Mouse (Mus musculus) limb, embryonic 12.5 days (tissue): ENCODE measurements around the gene Epop. TPM values are rescaled to one million over a fixed set of nuclear protein-coding genes. Genes with fewer than 3 reads are reported as not detected.
A peak's percentile ranks its signal among the peaks of the same experiment; 100 is the strongest.
"Not testable (repeated sequence)": the region's sequence is repeated elsewhere in the genome, so short reads cannot be mapped to it uniquely, and the experiment has no call there.

Source experiments
- ATAC-seq: fragments of 200-750 bp; cut with Nextera tagmentation; 2 replicates; pipeline ENCODE4 v1.8.0; 2017; ENCODE audit warnings: low read depth, moderate TSS enrichment; ENCODE audit not compliant: insufficient number of reproducible peaks, insufficient read depth, low FRiP score, low TSS enrichment
- H3K27ac ChIP-seq: fragments of 300-500 bp; sonication (generic); 2 replicates; pipeline ENCODE4 v1.5.1; 2016; ENCODE audit warnings: mild to moderate bottlenecking, moderate library complexity
- H3K27me3 ChIP-seq: fragments of 300-500 bp; sonication (generic); 2 replicates; pipeline ENCODE4 v1.6.1; 2016; ENCODE audit warnings: mild to moderate bottlenecking, moderate library complexity
- H3K36me3 ChIP-seq: fragments of 300-500 bp; sonication (generic); 2 replicates; pipeline ENCODE4 v1.6.1; 2016; ENCODE audit warnings: mild to moderate bottlenecking, moderate library complexity
- H3K4me1 ChIP-seq: fragments of 300-500 bp; sonication (generic); replicated peaks from 2 replicates; pipeline ENCODE4 v1.6.1; 2016
- H3K4me2 ChIP-seq: fragments of 300-500 bp; sonication (generic); 2 replicates; pipeline ENCODE4 v1.6.1; 2016; ENCODE audit warnings: mild to moderate bottlenecking, moderate library complexity
- H3K4me3 ChIP-seq: fragments of 300-500 bp; sonication (generic); replicated peaks from 2 replicates; pipeline ENCODE4 v1.5.1; 2016; ENCODE audit warnings: mild to moderate bottlenecking
- H3K9ac ChIP-seq: fragments of 300-500 bp; sonication (generic); replicated peaks from 2 replicates; pipeline ENCODE4 v1.6.1; 2016; ENCODE audit warnings: mild to moderate bottlenecking, moderate library complexity
- H3K9me3 ChIP-seq: fragments of 300-500 bp; sonication (generic); 2 replicates; pipeline ENCODE4 v1.6.1; 2016; ENCODE audit warnings: mild to moderate bottlenecking, moderate library complexity
- WGBS: fragments of 180-500 bp; shearing (Covaris S2); methylation state at CpG from one replicate; pipeline ENCODE4 v1.1.7; 2016; 5-methylcytosine and 5-hydroxymethylcytosine counted together
- polyA plus RNA-seq: library from polyadenylated mRNA; unstranded; fragments of >200 nt; fragmentation: Nextera tagmentation; extraction: Ambion mirVana; gene quantifications from 2 replicates; pipeline ENCODE4 v1.2.1, GENCODE M21; 2016

The Epop gene
- polyA plus RNA-seq, 1 experiment from 2014 or later, result 16.4 TPM

DNA sequence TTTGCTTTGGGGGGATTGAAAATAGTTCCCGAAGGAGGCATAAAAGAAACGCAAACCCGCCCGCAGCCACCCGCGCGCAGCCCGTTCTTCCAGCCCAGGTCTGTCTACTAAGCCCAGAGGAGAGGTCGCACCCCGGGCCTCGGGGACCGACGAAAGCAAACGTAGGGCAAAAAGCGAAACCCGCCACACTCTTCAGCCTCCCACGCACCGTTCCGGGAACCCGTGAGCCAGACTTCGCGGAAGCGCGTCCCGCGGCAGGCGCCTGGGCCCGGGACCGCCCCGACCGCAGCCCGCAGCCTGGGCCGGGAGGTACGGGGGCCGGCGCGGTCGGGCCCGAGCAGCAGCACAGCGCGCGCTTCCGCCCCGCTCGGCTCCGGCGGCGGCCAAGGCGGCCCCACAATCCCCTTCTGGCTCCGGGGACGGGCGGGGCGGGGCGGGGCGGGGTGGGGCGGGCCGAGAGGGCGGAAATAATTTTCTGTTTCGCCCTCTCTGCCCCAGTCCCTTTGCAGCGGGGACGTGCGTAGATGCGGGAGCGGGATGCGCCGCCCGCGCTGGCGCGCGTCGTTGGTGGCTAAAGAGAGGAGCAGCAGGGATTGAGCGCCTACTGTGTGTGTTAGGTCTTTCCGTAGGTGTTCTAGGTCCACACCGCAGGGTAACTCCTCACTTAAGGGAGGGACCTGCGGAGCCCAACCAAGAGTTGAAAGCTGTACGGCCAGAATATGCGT is 30.6 kb upstream of the Epop start:
- Histone ChIP-seq H3K36me3 (no peaks in the 10 kb centered on the region), H3K9me3 (no peaks in the 10 kb centered on the region), H3K9ac (peak overlapping the region; percentile 90), H3K4me1 (peaks cover 46% of the 10 kb centered on the region), H3K4me2 (peak overlapping the region; percentile 85), H3K4me3 (peak overlapping the region; percentile 84), H3K27ac (peak overlapping the region; percentile 66), H3K27me3 (peaks cover 17% of the 10 kb centered on the region)
- WGBS, result under 1% methylated on average over 72 of the region's 78 CpGs
- ATAC-seq, result peak; percentile 76

DNA sequence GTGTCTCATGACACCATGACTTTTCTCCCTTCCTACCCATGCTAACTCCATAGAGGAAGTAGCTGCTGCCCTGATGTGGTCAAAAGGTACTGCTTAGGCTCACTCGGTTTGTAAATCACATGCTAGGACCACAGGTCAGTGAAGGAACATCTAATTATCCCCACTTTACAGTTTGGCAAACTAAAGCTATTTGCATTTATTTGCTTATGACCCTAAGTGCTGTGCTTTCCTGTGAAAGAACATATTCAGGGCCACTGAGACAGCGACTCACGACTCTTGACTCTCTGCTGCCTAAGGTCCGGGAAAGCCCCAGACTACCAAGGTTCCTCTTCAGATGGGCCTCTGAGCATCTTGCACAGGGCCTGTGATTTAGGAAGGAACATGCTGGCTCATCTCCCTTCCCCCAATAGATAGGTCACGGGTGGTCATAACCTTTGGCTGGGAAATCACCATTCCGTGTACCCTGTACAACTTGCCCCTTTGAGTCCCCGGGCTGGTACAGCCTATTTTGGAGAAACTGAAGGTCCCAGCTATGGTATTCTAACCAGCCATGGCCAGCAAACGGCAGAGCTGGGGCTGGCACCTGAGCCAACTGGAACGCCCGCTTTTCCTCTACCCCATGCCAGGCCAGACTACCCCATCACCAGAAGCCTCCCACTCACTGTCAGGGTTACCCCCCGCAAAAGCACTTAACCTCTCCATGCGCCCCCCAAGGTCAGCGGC is 29.9 kb upstream of the Epop start:
- peak overlapping the region; percentile 84 for H3K4me3 ChIP-seq
- ATAC-seq, result no peak
- peak overlapping the region; percentile 85 for H3K4me2 ChIP-seq
- H3K4me1 ChIP-seq, result peaks cover 38% of the 10 kb centered on the region
- peaks cover 17% of the 10 kb centered on the region for H3K27me3 ChIP-seq
- H3K9ac ChIP-seq, result peak overlapping the region; percentile 90
- WGBS, result 7% methylated on average over 13 of the region's 13 CpGs
- H3K9me3 ChIP-seq, result no peaks in the 10 kb centered on the region
- H3K36me3 ChIP-seq, result no peaks in the 10 kb centered on the region
- H3K27ac ChIP-seq, result peak overlapping the region; percentile 66

DNA sequence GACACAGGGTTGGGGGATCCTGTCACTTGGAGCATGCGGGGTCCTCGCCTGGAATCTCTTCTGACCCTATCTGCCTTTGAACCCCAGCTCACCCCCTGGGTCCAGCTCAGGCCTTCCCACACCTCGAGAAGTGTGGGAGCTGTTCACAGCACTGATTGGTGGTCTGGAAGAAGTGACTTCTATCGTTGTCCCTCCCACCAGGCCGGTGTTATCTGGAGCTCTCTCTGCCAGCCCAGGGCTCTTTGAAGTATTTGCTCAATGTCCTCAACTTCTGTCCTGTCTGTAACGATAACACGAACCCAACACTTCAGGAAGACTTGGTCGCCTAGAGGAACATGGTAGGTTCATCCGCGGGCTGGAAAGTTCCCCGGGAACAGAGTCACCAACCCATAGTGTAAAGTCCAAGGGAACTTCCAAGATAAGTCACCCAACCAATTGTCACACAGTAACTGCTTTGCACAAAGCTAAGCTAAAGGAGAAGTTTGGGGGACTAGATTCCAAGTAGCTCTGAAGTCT is 29.3 kb upstream of the Epop start:
- peaks cover 35% of the 10 kb centered on the region for H3K4me1 ChIP-seq
- no peak overlapping the region for H3K9ac ChIP-seq
- no peak for ATAC-seq
- H3K36me3 ChIP-seq, result no peaks in the 10 kb centered on the region
- WGBS, result 56% methylated on average over 11 of the region's 11 CpGs
- no peak overlapping the region for H3K27ac ChIP-seq
- H3K9me3 ChIP-seq, result no peaks in the 10 kb centered on the region
- peak overlapping the region; percentile 84; the same call in 1 of the 2 replicates for H3K4me3 ChIP-seq
- H3K27me3 ChIP-seq, result peaks cover 17% of the 10 kb centered on the region
- peak overlapping the region; percentile 85; the same call in 1 of the 2 replicates for H3K4me2 ChIP-seq

DNA sequence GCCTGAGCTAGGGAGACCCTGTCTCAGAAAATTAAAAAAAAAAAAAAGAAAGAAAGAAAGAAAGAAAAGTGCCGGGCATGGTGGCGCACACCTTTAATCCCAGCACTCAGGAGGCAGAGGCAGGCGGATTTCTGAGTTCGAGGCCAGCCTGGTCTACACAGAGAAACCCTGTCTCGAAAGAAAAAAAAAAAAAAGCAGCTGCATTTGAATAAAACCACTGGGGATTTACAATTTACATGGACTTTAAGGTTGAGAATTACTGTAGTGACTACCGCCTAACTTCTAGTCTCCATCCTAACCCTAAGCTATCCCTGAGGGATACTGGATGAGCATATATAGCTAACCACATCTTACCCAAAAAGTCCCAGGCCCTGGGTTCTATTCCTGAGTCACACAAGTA is 28.5 kb upstream of the Epop start:
- peaks cover 17% of the 10 kb centered on the region for H3K27me3 ChIP-seq
- H3K36me3 ChIP-seq, H3K27ac ChIP-seq, H3K4me3 ChIP-seq, H3K9ac ChIP-seq, H3K9me3 ChIP-seq, H3K4me2 ChIP-seq, ATAC-seq: not testable (repeated sequence)
- H3K4me1 ChIP-seq, result peaks cover 35% of the 10 kb centered on the region
- 84% methylated on average over 6 of the region's 6 CpGs for WGBS

DNA sequence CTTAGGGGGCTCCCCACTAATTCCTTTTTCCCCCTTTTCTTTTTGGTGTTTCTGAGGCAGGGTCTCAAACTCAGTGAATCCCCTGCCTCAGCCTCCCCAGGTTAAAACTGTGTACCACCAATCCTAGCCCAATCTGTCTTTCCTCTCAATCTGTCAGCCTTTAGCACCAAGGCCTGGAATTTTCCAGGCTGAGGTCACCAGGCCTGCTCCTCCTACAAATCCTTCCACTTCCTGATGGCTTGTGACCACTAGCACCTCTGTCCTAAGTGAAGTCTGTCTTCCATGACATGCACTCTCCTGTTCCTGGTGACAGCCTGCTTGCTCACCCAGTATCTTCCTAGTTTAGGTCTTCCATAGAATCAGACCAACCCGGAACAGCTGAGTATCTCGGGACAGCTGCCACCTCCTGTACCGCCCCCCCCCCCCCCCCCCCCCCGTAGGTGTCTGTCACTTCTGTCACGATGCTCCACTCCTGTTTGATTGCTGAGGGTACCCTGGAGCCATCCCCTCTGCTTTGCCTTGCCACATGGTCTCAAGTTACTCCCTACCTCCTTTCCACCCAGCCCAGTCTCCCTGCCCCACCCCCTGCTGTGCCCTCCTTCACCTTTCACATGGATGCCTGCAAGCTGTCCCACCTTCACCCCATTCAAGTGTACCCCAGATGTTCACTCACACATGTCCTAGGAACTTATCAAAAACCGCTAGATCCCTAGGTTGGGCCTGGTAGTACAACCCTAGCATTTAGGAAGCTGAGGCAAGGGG is 27.9 kb upstream of the Epop start:
- no peak overlapping the region for H3K4me2 ChIP-seq
- 26% methylated on average over 6 of the region's 6 CpGs for WGBS
- no peak overlapping the region for H3K27ac ChIP-seq
- H3K9ac ChIP-seq, result 0 out of 2 replicates have a peak overlapping the region, but pooled peaks have one; percentile 4
- no peaks in the 10 kb centered on the region for H3K36me3 ChIP-seq
- no peak for ATAC-seq
- H3K4me3 ChIP-seq, result no peak overlapping the region
- peaks cover 15% of the 10 kb centered on the region for H3K27me3 ChIP-seq
- peaks cover 32% of the 10 kb centered on the region for H3K4me1 ChIP-seq
- H3K9me3 ChIP-seq, result no peaks in the 10 kb centered on the region

DNA sequence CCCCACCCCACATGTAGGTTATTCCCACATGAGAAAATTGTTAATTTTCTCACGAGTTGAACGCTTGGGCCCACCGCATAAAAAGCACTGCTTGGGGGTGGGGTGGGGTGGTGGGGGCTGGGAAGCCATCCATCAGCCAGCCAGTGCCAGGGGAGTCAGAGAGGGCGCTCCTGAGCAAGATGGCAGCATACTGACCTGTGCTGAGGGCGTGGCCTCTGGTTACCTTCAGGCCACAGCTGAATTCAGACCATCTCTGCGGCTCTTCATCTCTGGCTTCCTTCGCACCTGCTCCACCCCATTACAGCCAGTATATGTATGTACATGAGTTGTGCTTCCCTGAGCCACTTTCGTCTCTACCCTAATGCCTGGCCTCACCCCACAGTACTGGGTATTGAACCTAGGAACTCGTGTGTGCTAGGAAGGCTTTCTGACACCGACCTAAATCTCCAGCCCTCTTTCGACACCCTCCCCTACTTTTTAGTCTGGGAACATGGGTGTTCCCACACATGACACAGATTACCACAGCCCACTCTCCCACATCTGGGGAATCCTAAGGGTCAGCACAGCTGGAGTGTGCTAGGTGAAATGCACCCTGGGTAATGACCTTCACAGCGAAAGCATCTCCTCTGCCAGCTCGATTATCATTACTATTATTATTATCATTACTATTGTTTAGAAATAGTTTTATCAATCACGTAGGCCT is 26.9 kb upstream of the Epop start:
- ATAC-seq, result no peak
- H3K27me3 ChIP-seq, result peaks cover 6% of the 10 kb centered on the region
- peaks cover 23% of the 10 kb centered on the region for H3K4me1 ChIP-seq
- no peaks in the 10 kb centered on the region for H3K36me3 ChIP-seq
- H3K9me3 ChIP-seq, result no peaks in the 10 kb centered on the region
- WGBS, result 76% methylated on average over 14 of the region's 14 CpGs
- H3K4me3 ChIP-seq, result no peak overlapping the region
- no peak overlapping the region for H3K9ac ChIP-seq
- no peak overlapping the region for H3K27ac ChIP-seq
- no peak overlapping the region for H3K4me2 ChIP-seq

DNA sequence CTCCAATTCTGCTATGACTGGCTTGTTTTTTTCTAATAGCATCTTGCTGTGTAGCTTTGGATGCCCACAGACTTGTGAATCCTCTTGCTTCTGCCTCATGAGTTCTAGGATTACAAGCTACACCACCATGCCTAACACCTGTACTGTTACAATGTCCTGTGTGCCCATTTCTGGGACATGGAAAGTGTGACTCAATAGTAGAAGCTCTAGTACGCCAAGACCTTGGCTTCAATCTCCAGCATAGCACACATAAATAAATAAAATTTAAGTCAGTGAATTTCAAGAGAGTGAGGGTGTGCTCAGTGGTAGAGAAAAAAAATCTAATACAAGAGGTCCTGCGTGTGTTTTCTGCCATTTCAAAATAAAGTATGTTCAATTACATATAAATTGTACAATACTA is 24.7 kb upstream of the Epop start:
- Histone ChIP-seq H3K4me3 (no peak overlapping the region), H3K9me3 (no peaks in the 10 kb centered on the region), H3K4me1 (peaks cover 12% of the 10 kb centered on the region; the same call in 1 of the 2 replicates), H3K4me2 (no peak overlapping the region), H3K36me3 (no peaks in the 10 kb centered on the region), H3K9ac (no peak overlapping the region), H3K27me3 (no peaks in the 10 kb centered on the region), H3K27ac (no peak overlapping the region)
- no peak for ATAC-seq
- WGBS, result 90% methylated on average over 2 of the region's 2 CpGs

DNA sequence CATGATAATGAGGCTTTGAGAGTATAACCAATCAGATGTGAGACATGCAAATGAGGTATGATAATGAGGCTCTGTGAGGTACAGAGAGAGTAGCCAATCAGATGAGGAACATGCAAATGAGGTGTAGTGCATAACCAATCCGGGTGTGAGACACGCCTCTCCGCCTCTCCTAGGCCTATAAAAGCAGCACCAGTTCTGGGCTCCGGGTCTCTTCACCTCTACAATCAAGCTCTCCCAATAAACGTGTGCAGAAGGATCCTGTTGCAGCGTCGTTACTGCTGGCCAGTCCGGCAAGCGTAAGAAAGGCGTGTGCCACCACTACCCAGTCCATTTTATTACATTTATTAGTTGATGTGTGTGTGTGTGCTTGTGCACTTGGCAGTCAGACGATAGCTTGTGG is 23.9 kb upstream of the Epop start:
- H3K9me3 ChIP-seq, H3K4me1 ChIP-seq, H3K27ac ChIP-seq, H3K4me3 ChIP-seq, H3K36me3 ChIP-seq, H3K9ac ChIP-seq, ATAC-seq, H3K27me3 ChIP-seq, H3K4me2 ChIP-seq: not testable (repeated sequence)
- 83% methylated on average over 11 of the region's 11 CpGs for WGBS

DNA sequence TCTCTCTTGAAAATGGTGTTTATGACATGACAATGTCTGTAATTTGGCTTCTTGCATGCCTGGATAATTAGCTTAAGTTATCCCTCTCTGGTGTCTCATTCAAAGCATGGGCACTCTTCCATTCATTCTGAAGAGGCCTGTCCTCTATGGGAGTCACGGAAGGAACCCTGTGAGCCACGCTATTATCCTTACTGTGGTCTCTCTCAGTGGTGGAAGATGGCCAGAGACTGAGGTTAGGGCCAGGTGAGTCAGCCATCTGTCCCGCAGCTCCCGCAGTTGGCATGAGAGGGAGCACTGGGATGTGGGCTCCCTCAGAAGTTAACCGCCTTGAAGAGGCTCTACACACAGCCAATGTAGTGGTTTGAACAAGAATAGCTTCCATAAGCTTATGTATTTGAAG is 20.8 kb upstream of the Epop start:
- H3K27ac ChIP-seq, result no peak overlapping the region
- 56% methylated on average over 5 of the region's 5 CpGs for WGBS
- H3K36me3 ChIP-seq, result no peaks in the 10 kb centered on the region
- H3K9ac ChIP-seq, result no peak overlapping the region
- no peaks in the 10 kb centered on the region for H3K27me3 ChIP-seq
- peaks cover 6% of the 10 kb centered on the region; the same call in 1 of the 2 replicates for H3K4me1 ChIP-seq
- ATAC-seq, result no peak
- H3K4me2 ChIP-seq, result no peak overlapping the region
- H3K4me3 ChIP-seq, result no peak overlapping the region
- H3K9me3 ChIP-seq, result no peaks in the 10 kb centered on the region

DNA sequence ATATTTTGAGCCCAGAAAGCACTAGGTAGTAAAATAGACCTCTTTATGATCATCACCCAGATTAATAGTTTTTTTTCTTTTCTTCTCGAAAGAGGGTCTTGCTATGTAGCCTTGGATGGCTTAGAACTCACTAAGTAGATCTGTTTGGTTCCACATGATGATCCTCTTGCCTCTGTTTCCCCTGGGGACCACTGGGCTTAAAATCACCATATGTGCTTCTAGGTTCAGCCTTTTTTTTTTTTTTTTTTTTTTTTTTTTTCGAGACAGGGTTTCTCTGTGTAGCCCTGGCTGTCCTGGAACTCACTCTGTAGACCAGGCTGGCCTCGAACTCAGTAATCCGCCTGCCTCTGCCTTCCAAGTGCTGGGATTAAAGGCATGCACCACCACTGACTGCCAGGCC is 19.0 kb upstream of the Epop start:
- not testable (repeated sequence) for H3K36me3 ChIP-seq, H3K27ac ChIP-seq, H3K4me1 ChIP-seq, H3K9ac ChIP-seq, H3K4me3 ChIP-seq, H3K9me3 ChIP-seq, H3K27me3 ChIP-seq, H3K4me2 ChIP-seq, ATAC-seq
- WGBS, result 74% methylated on average over 4 of the region's 4 CpGs
